Mouse (Mus musculus): ENCODE measurements at regions not wholly inside any gene's neighbourhood (a gene's known extent, or its start where the extent isn't known, plus 50 kb on each side); places are given as distances from the start of the nearest gene placed in this dataset.
A peak's percentile ranks its signal among the peaks of the same experiment; 100 is the strongest.

- H3K27ac ChIP-seq (ENCODE audit: low read length), result no peak overlapping the region
- TF ChIP-seq EP300 (IDR thresholded peaks at IDR 0.05), result no peak
- TF ChIP-seq CTCF (IDR thresholded peaks at IDR 0.05), result no peak
- H3K27me3 ChIP-seq (replicated peaks; ENCODE audit: insufficient read depth, low read length), result no peaks in the 10 kb centered on the region
- no peaks in the 10 kb centered on the region for H3K4me1 ChIP-seq (ENCODE audit: insufficient read depth, low read depth, low read length)
- no peaks in the 10 kb centered on the region for H3K36me3 ChIP-seq (ENCODE audit: insufficient read depth, low read length)
- DNase-seq (ENCODE audit: low spot score) (no peak), ATAC-seq (no peak)
- H3K9me3 ChIP-seq (ENCODE audit: low read length), result no peaks in the 10 kb centered on the region
- H3K4me2 ChIP-seq (replicated peaks; ENCODE audit: low read depth, low read length), result no peak overlapping the region
- H3K9ac ChIP-seq (replicated peaks; ENCODE audit: low read depth), result no peak overlapping the region
- H3K4me3 ChIP-seq (ENCODE audit: low read depth, low read length), result no peak overlapping the region
Measured at GRCm38 (mm10) chr11:44272268-44272667, 127.6 kb upstream of the Il12b start.

- no peaks in the 10 kb centered on the region for H3K9me3 ChIP-seq (ENCODE audit: low read length)
- H3K4me3 ChIP-seq (ENCODE audit: low read depth, low read length), result no peak overlapping the region
- no peaks in the 10 kb centered on the region for H3K36me3 ChIP-seq (ENCODE audit: insufficient read depth, low read length)
- no peak overlapping the region for H3K4me2 ChIP-seq (replicated peaks; ENCODE audit: low read depth, low read length)
- ATAC-seq (peak; percentile 50), DNase-seq (ENCODE audit: low spot score) (peak; percentile 51)
- H3K9ac ChIP-seq (replicated peaks; ENCODE audit: low read depth), result no peak overlapping the region
- 43% methylated on average over 7 of the region's 7 CpGs for WGBS
- no peak overlapping the region for H3K27ac ChIP-seq (ENCODE audit: low read length)
- no peaks in the 10 kb centered on the region for H3K27me3 ChIP-seq (replicated peaks; ENCODE audit: insufficient read depth, low read length)
- H3K4me1 ChIP-seq (ENCODE audit: insufficient read depth, low read depth, low read length), result no peaks in the 10 kb centered on the region
- TF ChIP-seq CTCF (IDR thresholded peaks at IDR 0.05) (no peak), EP300 (IDR thresholded peaks at IDR 0.05) (no peak)
Measured at GRCm38 (mm10) chr11:44278521-44279208, 121.2 kb upstream of the Il12b start.

- no peak for TF ChIP-seq EP300 (IDR thresholded peaks at IDR 0.05)
- no peak for TF ChIP-seq CTCF (IDR thresholded peaks at IDR 0.05)
- Histone ChIP-seq H3K36me3 (ENCODE audit: insufficient read depth, low read length) (no peaks in the 10 kb centered on the region), H3K4me2 (replicated peaks; ENCODE audit: low read depth, low read length) (no peak overlapping the region), H3K27ac (ENCODE audit: low read length) (no peak overlapping the region), H3K27me3 (replicated peaks; ENCODE audit: insufficient read depth, low read length) (no peaks in the 10 kb centered on the region), H3K4me1 (ENCODE audit: insufficient read depth, low read depth, low read length) (no peaks in the 10 kb centered on the region), H3K4me3 (ENCODE audit: low read depth, low read length) (no peak overlapping the region), H3K9me3 (ENCODE audit: low read length) (no peaks in the 10 kb centered on the region), H3K9ac (replicated peaks; ENCODE audit: low read depth) (no peak overlapping the region)
- DNase-seq (ENCODE audit: low spot score) (no peak), ATAC-seq (no peak)
- WGBS, result 82% methylated on average over 2 of the region's 2 CpGs
Measured at GRCm38 (mm10) chr11:44285961-44286360, 113.9 kb upstream of the Il12b start.

- no peaks in the 10 kb centered on the region for H3K27me3 ChIP-seq (replicated peaks; ENCODE audit: insufficient read depth, low read length)
- WGBS, result 85% methylated on average over 1 of the region's 1 CpGs
- H3K36me3 ChIP-seq (ENCODE audit: insufficient read depth, low read length), result no peaks in the 10 kb centered on the region
- ATAC-seq, result no peak
- H3K27ac ChIP-seq (ENCODE audit: low read length), result no peak overlapping the region
- H3K9ac ChIP-seq (replicated peaks; ENCODE audit: low read depth), result no peak overlapping the region
- DNase-seq (ENCODE audit: low spot score), result no peak
- no peak overlapping the region for H3K4me3 ChIP-seq (ENCODE audit: low read depth, low read length)
- H3K4me1 ChIP-seq (ENCODE audit: insufficient read depth, low read depth, low read length), result no peaks in the 10 kb centered on the region
- no peaks in the 10 kb centered on the region for H3K9me3 ChIP-seq (ENCODE audit: low read length)
- no peak overlapping the region for H3K4me2 ChIP-seq (replicated peaks; ENCODE audit: low read depth, low read length)
- no peak for TF ChIP-seq CTCF (IDR thresholded peaks at IDR 0.05)
- no peak for TF ChIP-seq EP300 (IDR thresholded peaks at IDR 0.05)
Measured at GRCm38 (mm10) chr11:44288825-44289224, 111.0 kb upstream of the Il12b start.

- TF ChIP-seq CTCF (IDR thresholded peaks at IDR 0.05) (no peak), EP300 (IDR thresholded peaks at IDR 0.05) (no peak)
- no peak overlapping the region for H3K4me3 ChIP-seq (ENCODE audit: low read depth, low read length)
- no peak for DNase-seq (ENCODE audit: low spot score)
- no peak overlapping the region for H3K27ac ChIP-seq (ENCODE audit: low read length)
- no peaks in the 10 kb centered on the region for H3K36me3 ChIP-seq (ENCODE audit: insufficient read depth, low read length)
- H3K9me3 ChIP-seq (ENCODE audit: low read length), result no peaks in the 10 kb centered on the region
- no peak overlapping the region for H3K4me2 ChIP-seq (replicated peaks; ENCODE audit: low read depth, low read length)
- 83% methylated on average over 8 of the region's 8 CpGs for WGBS
- no peaks in the 10 kb centered on the region for H3K27me3 ChIP-seq (replicated peaks; ENCODE audit: insufficient read depth, low read length)
- no peak overlapping the region for H3K9ac ChIP-seq (replicated peaks; ENCODE audit: low read depth)
- ATAC-seq, result no peak
- H3K4me1 ChIP-seq (ENCODE audit: insufficient read depth, low read depth, low read length), result no peaks in the 10 kb centered on the region
Measured at GRCm38 (mm10) chr11:44303786-44304185, 96.1 kb upstream of the Il12b start.

- no peak overlapping the region for H3K9ac ChIP-seq (replicated peaks; ENCODE audit: low read depth)
- no peak overlapping the region for H3K4me2 ChIP-seq (replicated peaks; ENCODE audit: low read depth, low read length)
- ATAC-seq (no peak), DNase-seq (ENCODE audit: low spot score) (no peak)
- H3K4me3 ChIP-seq (ENCODE audit: low read depth, low read length), result no peak overlapping the region
- TF ChIP-seq CTCF (IDR thresholded peaks at IDR 0.05), result no peak
- no peak for TF ChIP-seq EP300 (IDR thresholded peaks at IDR 0.05)
- H3K27ac ChIP-seq (ENCODE audit: low read length), result no peak overlapping the region
- H3K27me3 ChIP-seq (replicated peaks; ENCODE audit: insufficient read depth, low read length), result no peaks in the 10 kb centered on the region
- no peaks in the 10 kb centered on the region for H3K4me1 ChIP-seq (ENCODE audit: insufficient read depth, low read depth, low read length)
- WGBS, result 84% methylated on average over 8 of the region's 8 CpGs
- H3K9me3 ChIP-seq (ENCODE audit: low read length), result no peaks in the 10 kb centered on the region
- H3K36me3 ChIP-seq (ENCODE audit: insufficient read depth, low read length), result no peaks in the 10 kb centered on the region
Measured at GRCm38 (mm10) chr11:44316061-44316460, 83.8 kb upstream of the Il12b start.

- Histone ChIP-seq H3K4me2 (replicated peaks; ENCODE audit: low read depth, low read length) (no peak overlapping the region), H3K4me1 (ENCODE audit: insufficient read depth, low read depth, low read length) (no peaks in the 10 kb centered on the region)
- TF ChIP-seq EP300 (IDR thresholded peaks at IDR 0.05), result no peak
- no peak for TF ChIP-seq CTCF (IDR thresholded peaks at IDR 0.05)
Measured at GRCm38 (mm10) chr11:44319136-44319535, 80.7 kb upstream of the Il12b start.

More at GRCm38 (mm10) chr11:44319136-44319535, 80.7 kb upstream of the Il12b start:
- no peaks in the 10 kb centered on the region for H3K36me3 ChIP-seq (ENCODE audit: insufficient read depth, low read length)
- no peaks in the 10 kb centered on the region for H3K27me3 ChIP-seq (replicated peaks; ENCODE audit: insufficient read depth, low read length)
- no peak overlapping the region for H3K4me3 ChIP-seq (ENCODE audit: low read depth, low read length)
- DNase-seq (ENCODE audit: low spot score), result no peak
- H3K27ac ChIP-seq (ENCODE audit: low read length), result no peak overlapping the region
- no peak for ATAC-seq
- no peak overlapping the region for H3K9ac ChIP-seq (replicated peaks; ENCODE audit: low read depth)
- H3K9me3 ChIP-seq (ENCODE audit: low read length), result no peaks in the 10 kb centered on the region
- WGBS, result 77% methylated on average over 3 of the region's 3 CpGs

Data from lung, postnatal 0 days (tissue).